Mouse (Mus musculus) layer of hippocampus, adult 6 months (tissue): Measurements from ENCODE around the gene Abcc3. TPM values are rescaled to one million over a fixed set of nuclear protein-coding genes. Genes with fewer than 3 reads are reported as not detected.

Experiments
- long read RNA-seq, 2 experiments: library from polyadenylated mRNA; unstranded; transcript quantifications; one replicate each; pipeline ENCODE4 v2.0.0; 2019 to 2020
- polyA plus RNA-seq: library from polyadenylated mRNA; unstranded; fragments of <200 nt; fragmentation: Nextera tagmentation; gene quantifications from 2 replicates; pipeline ENCODE4 v1.2.3, GENCODE M21; 2021

The Abcc3 gene
- 1.4 and 2.2 TPM in 2 replicates for polyA plus RNA-seq
- long read RNA-seq, experiment 1 = 0 reads
- long read RNA-seq, experiment 2, full-length matches to known transcripts = 8 of 9 reads
- long read RNA-seq, experiment 2, partial matches to known transcripts = 1 of 9 reads
- long read RNA-seq, experiment 2, other reads (novel, unspliced or antisense) = 0 of 9 reads

GRCm38 (mm10) chr11:94392672-94393109 lies at the start of gene Abcc3:
Gene Abcc3, minus strand, starts transcription at chr11:94392997.

GRCm38 (mm10) chr11:94327693-94328643 lies 64.8 kb downstream of the Abcc3 start, which contains the start of gene Ankrd40:
Gene Ankrd40, plus strand, starts transcription at chr11:94328001.

DNA sequence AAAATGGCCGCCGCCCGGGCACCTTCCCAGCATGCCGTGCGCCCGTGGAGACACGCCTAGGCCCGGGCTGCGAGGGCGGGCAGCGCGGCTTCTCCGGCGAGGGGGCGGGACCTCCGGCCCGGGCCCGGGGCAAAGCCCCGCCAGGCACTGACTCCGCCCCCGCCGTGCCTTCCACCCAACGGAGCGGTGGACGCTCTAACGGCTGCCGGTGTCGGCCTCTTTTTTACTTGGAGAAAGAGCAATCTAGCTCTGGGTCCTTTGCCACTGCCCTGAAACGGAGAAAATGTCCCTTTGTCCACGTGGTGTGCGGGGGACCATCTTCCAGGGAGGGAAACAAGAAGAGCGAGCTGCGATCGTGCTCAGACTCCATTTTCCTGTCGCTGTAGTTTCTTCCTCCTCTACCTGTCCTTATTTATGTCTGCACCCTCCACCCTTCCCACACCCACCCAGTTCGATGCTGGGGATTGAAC lies 70.8 kb downstream of the Abcc3 start, which contains the start of gene Luc7l3:
TSS of gene Luc7l3 (minus strand) at position 58 of the 470 bp plus-strand sequence.

Other genes starting within 250 kb of the Abcc3 start
- gene Tob1, start 181.5 kb downstream of the Abcc3 start, polyA plus RNA-seq = 10.9 and 11.7 TPM in 2 replicates
- 0.24 and 1.5 TPM in 2 replicates for gene Wfikkn2, start 147.0 kb downstream of the Abcc3 start, polyA plus RNA-seq
- not detected in 2 replicates for gene Gm21885, start 111.1 kb downstream of the Abcc3 start, polyA plus RNA-seq
- 16.5 and 19.2 TPM in 2 replicates for gene Luc7l3, start 71.0 kb downstream of the Abcc3 start, polyA plus RNA-seq
- 16.9 and 21.2 TPM in 2 replicates for gene Ankrd40, start 65.0 kb downstream of the Abcc3 start, polyA plus RNA-seq
- 4.9 and 6.2 TPM in 2 replicates for gene Cacna1g, start 81.2 kb upstream of the Abcc3 start, polyA plus RNA-seq
- gene Spata20, start 93.2 kb upstream of the Abcc3 start, polyA plus RNA-seq = not detected in 2 replicates
- gene Epn3, start 107.0 kb upstream of the Abcc3 start, polyA plus RNA-seq = 1.5 and 6.9 TPM in 2 replicates
- gene Mycbpap, start 128.7 kb upstream of the Abcc3 start, polyA plus RNA-seq = 2.1 and 3.4 TPM in 2 replicates
- gene Rsad1, start 156.3 kb upstream of the Abcc3 start, polyA plus RNA-seq = 2.7 and 3.7 TPM in 2 replicates
- 0.19 and 0.34 TPM in 2 replicates for gene Chad, start 172.1 kb upstream of the Abcc3 start, polyA plus RNA-seq
- 5.9 and 6.7 TPM in 2 replicates for gene Acsf2, start 208.9 kb upstream of the Abcc3 start, polyA plus RNA-seq
- 25.3 and 27.7 TPM in 2 replicates for gene Lrrc59, start 236.8 kb upstream of the Abcc3 start, polyA plus RNA-seq